Mouse (Mus musculus): Measurements from ENCODE around the gene Eno2.
"Not testable (repeated sequence)": the region's sequence is repeated elsewhere in the genome, so short reads cannot be mapped to it uniquely, and the experiment has no call there.

The Eno2 gene

DNA sequence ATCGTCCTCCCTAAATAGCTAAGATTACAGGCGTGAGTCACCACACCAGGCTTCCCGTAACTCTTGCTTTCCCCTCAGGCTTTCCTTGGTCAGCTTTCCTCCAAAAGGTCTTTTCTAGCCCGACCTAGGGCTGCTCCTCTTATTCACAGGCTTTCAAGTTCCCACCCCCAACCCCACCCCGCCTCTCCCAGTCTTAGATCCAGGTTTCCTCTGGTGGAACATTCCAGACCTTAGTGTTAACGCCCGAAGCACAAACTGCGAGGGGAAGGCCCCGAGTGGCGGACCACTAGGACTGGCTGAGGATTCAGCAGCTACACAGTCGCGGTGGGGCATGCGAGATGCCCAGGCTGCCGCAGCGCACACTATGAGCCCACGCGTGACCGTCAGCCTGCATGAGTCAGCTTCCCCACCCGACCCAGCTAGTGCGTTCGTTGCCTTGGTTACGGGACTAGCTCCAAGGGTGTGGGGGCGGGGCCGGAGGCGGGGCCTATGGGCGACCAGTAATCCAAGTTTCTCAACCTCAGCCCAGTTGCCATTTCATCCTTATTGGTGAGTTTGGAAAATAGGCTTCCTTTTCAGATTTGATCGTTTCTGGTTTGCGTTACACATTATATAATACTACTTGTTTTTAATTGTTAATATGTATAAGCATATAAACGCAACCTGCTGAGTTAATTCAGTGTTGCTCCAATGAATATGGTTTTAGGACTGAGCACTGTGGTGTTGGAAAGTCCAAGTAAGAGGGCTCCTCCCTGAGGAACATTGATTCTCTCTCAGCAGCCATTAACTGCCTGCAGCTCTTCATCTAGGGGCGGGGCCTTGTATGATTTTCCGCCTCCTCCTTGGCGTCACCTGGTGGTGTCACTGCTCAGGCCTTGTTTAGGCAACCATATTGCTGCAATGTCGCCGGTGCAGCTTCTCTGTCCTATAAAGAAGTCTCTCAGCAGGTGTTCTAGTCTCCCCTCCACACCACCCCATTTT lies 36.2 kb upstream of the Eno2 start:
- DNase-seq (ENCODE audit: low spot score), result peak; percentile 97

DNA sequence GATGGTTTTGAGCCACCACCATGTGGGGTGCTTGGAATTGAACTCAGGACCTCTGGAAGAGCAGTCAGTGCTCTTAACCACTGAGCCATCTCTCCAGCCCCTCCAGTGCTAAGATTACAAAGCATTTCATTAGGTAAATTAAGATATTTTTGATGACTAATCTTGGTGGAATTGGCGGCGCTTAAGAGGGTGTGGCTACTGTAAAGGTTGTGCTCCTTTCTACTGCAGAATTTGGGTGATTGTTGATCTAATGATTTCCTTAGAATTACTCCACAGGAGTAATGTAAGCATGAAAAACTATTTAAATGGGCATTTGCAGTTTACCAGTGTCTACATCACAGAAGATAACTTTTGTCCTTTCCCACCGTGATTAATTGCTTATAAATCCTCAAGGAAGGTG lies 34.9 kb upstream of the Eno2 start:
- DNase-seq (ENCODE audit: low spot score), result no peak

- not testable (repeated sequence) for DNase-seq (ENCODE audit: low spot score)
These were observed 34.2 kb upstream of the Eno2 start for GRCm38 (mm10) chr6:124803691-124804090.

GRCm38 (mm10) chr6:124803061-124803460 lies 33.6 kb upstream of the Eno2 start:
- DNase-seq (ENCODE audit: low spot score), result no peak

- DNase-seq (ENCODE audit: low spot score), result not testable (repeated sequence)
These were observed 32.9 kb upstream of the Eno2 start for GRCm38 (mm10) chr6:124802400-124802799.

DNA sequence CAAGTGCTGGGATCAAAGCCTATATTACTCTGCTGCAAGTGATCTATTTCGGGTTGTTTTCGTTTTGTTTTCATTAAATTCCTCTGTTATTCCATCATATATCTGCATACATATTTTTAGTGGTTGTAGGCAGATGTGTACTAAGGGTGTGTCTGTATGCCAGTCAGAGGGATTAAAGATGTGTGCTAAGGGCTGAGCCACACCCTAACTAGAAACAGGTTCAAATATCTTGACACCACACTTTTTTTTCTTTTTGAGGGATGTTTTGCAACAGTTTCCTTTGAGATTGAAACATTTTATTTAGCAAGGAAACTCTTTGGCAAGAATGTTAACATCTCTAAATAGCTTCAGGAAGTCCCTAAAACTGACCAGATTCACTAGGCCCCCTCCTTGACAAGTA lies 26.7 kb upstream of the Eno2 start:
- DNase-seq (ENCODE audit: low spot score), result no peak

- DNase-seq (ENCODE audit: low spot score), result no peak
These were observed 26.3 kb upstream of the Eno2 start for GRCm38 (mm10) chr6:124795781-124796180.

DNA sequence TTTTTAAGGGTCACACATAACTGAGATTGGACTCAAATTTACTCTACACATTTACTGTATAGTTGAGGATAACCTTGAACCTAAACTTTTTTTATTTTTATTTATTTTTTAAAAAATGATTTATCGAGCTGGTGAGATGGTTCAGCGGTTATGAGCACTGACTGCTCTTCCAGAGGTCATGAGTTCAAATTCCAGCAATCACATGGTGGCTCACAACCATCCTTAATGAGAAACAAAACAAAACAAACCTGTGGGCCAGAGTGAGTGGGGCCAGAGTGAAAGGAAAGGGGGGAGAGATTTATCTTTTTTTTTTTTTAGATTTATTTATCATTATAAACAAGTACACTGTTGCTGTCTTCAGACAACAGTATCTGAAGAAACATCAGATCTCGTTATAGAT lies 22.4 kb upstream of the Eno2 start:
- DNase-seq (ENCODE audit: low spot score), result no peak

GRCm38 (mm10) chr6:124790121-124790520 lies 20.6 kb upstream of the Eno2 start:
- DNase-seq (ENCODE audit: low spot score), result no peak

- DNase-seq (ENCODE audit: low spot score), result no peak
These were observed 20.0 kb upstream of the Eno2 start for GRCm38 (mm10) chr6:124789519-124789918.

DNA sequence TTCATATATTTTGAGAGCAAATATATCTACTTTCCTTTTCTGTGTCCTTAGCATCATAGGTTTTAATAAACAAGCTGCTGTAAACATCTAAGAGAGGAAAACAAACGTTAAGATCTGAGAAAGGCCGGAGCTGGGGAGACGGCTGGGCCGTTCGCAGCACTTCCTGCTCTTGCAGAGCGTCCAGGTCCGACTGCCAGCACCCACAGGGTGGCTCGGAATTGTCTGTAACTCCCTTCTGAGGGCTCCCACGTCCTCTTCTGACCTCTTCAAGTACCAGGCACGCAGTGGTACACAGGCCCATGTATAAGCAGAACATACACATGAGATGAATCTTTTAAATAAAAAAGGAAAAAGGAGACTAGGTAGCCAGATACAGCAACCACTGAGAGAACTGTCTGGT lies 18.2 kb upstream of the Eno2 start:
- no peak for DNase-seq (ENCODE audit: low spot score)

DNA sequence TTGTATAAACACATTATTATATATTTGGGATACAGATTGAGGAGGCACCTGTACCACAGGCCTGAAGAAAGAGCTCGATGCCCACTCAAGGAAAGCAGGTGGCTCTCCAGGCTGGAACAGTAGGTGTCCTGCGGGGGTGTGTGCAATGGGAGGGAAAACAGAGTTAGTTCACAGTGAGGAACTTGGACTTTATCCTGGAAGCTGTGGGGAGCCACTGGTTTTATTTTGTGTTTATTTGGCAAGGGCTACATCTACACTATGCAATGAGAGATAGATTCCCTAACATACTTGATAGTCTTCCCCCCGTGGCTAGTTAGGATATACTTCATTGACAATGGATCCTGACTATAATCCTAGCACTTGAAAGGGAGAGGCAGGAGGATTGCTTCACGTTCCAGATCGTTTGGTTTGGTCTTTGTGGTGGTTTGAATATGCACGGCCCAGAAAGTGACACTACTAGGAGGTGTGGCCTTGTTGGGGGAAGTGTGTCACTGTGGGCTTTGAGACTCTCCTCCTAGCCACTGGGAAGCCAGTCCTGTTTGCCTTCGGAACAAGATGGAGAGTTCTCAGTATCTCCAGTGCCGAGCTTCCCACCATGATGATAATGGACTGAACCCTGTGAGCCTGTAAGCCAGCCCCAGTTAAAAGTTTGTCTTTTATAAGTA lies 17.4 kb upstream of the Eno2 start:
- no peak for DNase-seq (ENCODE audit: low spot score)

DNA sequence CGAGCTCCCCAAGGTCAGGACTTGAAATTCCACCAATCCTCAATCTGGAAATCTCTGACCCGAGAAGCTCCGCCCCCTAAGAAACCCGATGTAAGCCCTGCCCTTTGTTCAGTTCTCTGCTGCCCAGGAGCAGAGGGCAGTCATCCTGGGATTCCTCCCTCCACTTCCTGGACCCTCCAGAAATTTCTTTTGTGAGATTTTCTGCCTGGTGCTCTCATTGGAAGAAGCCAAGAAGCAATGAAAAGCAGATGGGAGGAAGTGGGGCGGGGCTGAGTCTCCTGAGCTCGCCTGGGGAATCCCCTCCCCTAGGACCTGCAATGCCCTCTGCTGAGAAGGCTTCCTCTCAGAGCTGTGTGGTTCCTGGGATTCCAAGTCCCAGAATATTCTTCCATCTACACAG lies 13.0 kb upstream of the Eno2 start:
- DNase-seq (ENCODE audit: low spot score), result no peak

DNA sequence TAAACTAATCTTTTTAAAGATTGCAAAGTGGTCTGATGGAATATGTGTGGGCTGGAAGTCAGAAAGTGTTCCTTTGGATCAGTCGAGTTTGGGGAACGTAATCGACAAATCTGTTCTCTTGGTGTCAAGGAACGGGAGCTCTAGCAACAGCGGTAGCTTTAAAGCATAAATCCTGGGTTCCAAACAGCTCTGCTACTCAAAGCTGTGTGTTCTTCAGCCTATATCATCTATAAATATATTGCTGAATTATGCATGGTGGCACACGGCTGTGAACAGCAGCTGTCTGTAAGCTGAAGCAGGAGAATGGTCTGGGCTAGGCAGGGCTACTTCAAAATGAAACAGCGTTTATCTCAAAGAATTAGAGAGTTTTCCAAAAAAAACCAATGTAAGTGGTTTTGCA lies 11.4 kb upstream of the Eno2 start:
- DNase-seq (ENCODE audit: low spot score), result no peak

GRCm38 (mm10) chr6:124779984-124780416 lies 10.5 kb upstream of the Eno2 start:
- DNase-seq (ENCODE audit: low spot score), result no peak

DNA sequence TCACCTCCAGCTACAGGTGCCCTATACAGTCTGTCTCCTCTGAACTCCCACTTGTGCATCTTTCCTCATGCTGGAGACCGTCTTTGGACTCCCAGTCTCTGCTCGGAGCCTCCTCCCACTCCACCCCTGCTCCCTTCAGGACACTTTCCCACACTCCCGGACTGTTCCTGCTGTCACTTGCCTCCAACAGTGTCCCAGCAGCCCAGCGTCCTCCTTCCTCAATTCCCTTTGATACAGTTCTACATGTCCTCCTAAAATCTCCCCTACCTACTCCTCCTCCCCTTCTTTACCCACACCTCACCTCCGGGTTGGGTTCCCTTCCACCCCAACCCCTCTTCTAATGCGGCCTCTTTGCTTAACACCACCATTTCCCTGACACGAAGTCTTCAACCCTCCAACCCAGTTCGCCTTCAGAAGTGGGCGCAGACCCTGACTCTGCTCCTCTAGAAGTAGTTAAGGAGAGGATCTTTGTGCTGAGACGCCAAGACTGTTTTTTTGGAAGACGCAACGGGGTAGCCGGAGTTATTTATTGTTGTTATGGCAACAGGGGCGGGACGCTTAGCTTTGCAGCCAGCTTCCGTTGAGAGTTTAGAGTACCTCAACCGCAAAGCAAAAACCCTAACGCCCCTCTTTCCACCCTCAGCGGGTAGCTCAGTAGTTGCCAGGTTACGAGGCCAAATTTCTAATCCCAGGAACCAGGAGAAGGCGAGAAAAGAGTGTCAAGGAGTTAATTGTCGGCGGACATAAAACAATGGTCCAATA lies 9.9 kb upstream of the Eno2 start, which contains the start of gene Lrrc23:
Lrrc23 (minus strand) TSS at position 506 of the 762 bp plus-strand sequence.
- DNase-seq (ENCODE audit: low spot score), result no peak

DNA sequence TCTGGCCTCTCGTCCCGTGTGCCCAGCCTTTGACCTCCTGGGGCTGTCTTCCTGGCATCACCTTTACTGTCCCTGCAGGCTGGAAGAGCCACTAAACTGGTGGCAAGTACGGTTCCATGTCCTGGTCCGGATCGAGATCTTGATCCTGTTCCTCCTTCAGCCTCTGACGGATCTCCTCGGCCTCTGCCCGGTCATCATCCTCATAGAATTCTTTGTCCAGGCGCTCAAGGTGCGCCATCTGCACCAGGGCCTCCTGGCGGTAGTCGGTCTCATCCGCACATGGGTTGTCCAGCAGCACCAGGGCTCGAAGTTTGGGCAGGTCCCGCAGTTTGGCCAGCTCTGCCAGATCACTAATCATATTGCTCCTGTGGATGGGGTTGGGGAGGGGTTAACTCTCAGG lies 1.0 kb upstream of the Eno2 start:
- no peak for DNase-seq (ENCODE audit: low spot score)

GRCm38 (mm10) chr6:124770013-124770412 lies 540 bp upstream of the Eno2 start:
- no peak for DNase-seq (ENCODE audit: low spot score)

GRCm38 (mm10) chr6:124768704-124769044 lies 799 bp downstream of the Eno2 start:
- DNase-seq (ENCODE audit: low spot score), result no peak

DNA sequence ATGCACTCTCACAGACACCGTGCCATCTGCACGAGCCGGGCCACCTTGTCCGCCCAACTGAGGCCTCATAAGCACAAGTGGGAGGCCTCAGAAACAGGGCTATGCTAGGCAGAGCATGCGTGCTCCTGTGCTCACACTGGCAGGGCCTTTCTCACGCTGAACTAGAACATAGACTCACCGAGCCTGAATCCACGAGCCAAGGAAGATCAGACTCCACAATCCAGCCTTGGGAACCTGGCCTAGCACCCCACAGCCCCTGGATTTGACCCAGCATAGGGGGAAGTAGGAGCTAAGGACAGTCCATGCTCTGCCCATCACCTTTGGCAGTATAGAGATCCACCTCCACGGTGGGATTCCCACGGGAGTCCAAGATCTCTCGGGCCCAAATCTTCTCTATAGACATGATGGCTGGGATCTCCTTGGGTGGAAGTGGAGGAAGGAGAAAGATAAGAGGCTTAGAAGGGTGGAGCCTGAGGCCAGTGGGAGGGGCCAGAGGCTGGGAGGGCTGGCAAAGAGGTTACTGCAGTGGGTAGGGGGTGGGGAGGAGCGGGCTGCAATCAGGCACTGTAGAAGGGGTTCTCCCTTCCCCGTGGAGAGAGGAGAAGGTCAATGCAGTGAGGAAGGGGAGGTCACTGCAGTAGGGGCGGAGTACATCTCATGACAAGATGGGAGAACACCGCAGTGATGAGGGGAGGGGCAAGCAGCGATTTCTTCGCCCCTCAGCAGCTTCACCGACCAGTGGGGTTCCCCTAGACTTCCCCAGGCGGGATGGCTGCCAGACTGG lies 1.4 kb downstream of the Eno2 start:
- DNase-seq (ENCODE audit: low spot score), result no peak

DNA sequence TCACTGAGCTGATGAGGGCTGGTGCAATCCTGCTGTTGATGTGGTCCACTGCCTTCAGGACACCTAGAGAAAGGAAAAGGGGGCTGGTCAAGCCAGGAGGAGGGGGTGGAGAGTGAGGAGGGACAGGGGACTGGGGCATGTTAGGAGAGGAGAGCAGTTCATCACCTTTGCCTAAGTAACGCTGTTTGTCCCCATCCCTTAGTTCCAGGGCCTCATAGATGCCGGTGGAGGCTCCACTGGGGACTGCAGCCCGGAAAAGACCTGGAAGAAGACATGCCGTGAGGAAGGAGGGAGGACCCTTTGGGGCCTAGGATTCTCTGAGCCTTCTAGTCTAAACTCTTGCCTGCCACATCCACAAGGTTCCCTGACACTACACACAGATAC lies 1.9 kb downstream of the Eno2 start:
- no peak for DNase-seq (ENCODE audit: low spot score)

- DNase-seq (ENCODE audit: low spot score), result no peak
These were observed 3.5 kb downstream of the Eno2 start for GRCm38 (mm10) chr6:124765951-124766350.
